Mouse (Mus musculus): ENCODE data around the gene Aacs. TPM values are rescaled to one million over a fixed set of nuclear protein-coding genes. Genes with fewer than 3 reads are reported as not detected.

The Aacs gene
- polyA plus RNA-seq, 1 experiment from 2014 or later, result 42.5 TPM

DNA sequence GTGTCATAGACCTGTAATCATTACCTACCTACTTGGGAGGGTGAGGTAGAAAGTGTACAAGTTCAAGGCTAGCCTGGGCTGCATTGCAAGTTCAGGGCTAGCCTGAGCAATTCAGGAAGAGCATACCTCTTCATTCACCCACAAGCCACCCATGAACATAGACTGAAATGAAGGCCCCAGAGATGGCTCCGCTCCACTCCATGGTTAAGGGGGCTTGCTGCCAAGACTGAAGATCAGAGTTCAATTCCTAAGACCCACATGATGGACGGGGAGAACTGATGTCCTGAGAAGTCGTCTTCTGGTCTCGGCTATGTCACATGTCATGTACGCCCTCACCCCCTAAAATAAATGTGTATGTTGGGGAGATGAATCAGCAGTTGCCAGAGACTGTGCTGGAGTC, 9.1 kb upstream of the Aacs start:
- Histone ChIP-seq H3K9me3 (no peaks in the 10 kb centered on the region), H3K4me2 (replicated peaks) (no peak overlapping the region; the same call in 1 of the 2 replicates), H3K4me1 (0 out of 2 replicates have a peak, but pooled peaks cover 5% of the 10 kb centered on the region), H3K9ac (no peak overlapping the region), H3K4me3 (no peak overlapping the region), H3K36me3 (no peaks in the 10 kb centered on the region), H3K27me3 (no peaks in the 10 kb centered on the region), H3K27ac (no peak overlapping the region)
- WGBS, result 88% methylated on average over 5 of the region's 5 CpGs
- ATAC-seq (ENCODE audit: insufficient number of reproducible peaks, insufficient read depth, low FRiP score, low TSS enrichment), result no peak

DNA sequence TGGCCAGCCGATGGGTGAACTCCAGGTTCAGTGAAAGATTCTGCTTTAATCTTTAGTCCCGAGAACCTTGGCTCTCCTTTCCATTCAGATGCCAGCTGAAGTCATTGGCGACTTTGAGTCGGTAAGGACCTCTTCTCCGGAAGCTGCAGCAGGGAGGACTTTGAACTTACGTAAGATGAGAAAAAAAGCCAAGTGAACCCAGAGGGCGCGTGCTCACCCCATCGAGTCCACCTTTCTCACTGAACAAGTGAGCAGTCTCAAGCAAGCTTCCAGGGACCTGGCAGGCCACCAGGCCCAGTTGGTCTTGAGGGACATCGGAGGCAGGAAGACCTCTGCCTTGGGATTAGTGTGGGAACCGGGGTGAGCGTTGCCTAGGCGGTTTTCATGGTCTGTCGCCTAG, 8.4 kb upstream of the Aacs start:
- ATAC-seq (ENCODE audit: insufficient number of reproducible peaks, insufficient read depth, low FRiP score, low TSS enrichment), result no peak
- no peak overlapping the region for H3K27ac ChIP-seq
- no peak overlapping the region for H3K9ac ChIP-seq
- no peak overlapping the region for H3K4me2 ChIP-seq (replicated peaks)
- 88% methylated on average over 14 of the region's 14 CpGs for WGBS
- H3K4me1 ChIP-seq, result 0 out of 2 replicates have a peak, but pooled peaks cover 5% of the 10 kb centered on the region
- no peaks in the 10 kb centered on the region for H3K27me3 ChIP-seq
- no peaks in the 10 kb centered on the region for H3K9me3 ChIP-seq
- H3K36me3 ChIP-seq, result no peaks in the 10 kb centered on the region
- H3K4me3 ChIP-seq, result no peak overlapping the region

DNA sequence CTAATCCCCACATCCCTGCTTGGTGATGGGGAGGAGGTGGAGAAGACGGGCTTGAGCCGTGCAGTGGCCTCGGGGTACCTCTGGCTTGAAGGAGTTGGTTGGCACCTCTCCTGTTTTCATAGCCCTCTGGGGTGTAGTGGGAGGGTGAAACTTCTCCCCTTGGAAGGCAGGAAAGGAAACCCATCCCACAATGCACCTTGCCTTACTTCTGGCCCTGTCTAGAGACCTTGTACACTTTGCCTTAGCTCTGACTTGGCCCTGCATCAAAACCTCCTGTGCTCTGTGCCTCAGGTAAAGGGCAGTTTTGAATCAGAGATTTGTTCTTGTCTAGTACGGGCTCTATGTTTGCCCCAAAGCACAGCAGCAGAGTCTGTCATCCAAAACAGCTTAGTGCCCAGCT, 4.9 kb upstream of the Aacs start:
- no peaks in the 10 kb centered on the region for H3K27me3 ChIP-seq
- WGBS, result 89% methylated on average over 4 of the region's 4 CpGs
- H3K36me3 ChIP-seq, result no peaks in the 10 kb centered on the region
- no peaks in the 10 kb centered on the region for H3K9me3 ChIP-seq
- no peaks in the 10 kb centered on the region for H3K4me1 ChIP-seq
- no peak overlapping the region for H3K4me3 ChIP-seq
- no peak for ATAC-seq (ENCODE audit: insufficient number of reproducible peaks, insufficient read depth, low FRiP score, low TSS enrichment)
- H3K4me2 ChIP-seq (replicated peaks), result no peak overlapping the region
- no peak overlapping the region for H3K27ac ChIP-seq
- H3K9ac ChIP-seq, result no peak overlapping the region

DNA sequence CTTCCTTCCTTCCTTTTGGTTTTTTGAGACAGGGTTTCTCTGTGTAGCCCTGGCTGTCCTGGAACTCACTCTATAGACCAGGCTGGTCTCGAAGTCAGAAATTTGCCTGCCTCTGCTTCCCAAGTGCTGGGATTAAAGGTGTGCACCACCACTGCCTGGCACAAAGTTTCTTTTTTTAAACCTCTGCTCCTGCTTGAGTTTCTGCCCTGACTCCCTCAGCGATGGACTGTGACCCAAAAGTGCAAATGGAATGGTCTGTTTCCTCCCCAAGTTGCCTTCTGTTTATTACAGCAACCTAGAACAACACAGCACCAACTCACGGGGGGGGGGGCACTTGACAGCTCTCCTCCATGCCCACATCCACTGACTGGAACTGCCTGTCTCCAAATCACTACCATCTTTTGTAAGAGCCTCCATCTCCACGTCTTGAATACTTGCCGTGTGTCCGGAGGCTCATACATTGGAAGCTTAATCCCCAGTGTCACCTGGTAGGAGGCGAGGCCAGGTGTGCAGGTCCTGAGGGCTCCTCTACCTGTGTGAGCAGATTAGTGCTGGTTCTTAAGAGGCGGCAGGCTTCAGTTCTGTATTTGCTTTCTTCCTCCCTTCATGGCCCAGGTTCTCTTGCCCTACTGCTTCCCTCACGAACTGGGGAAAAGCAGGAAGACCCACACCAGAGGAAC, 2.7 kb upstream of the Aacs start:
- H3K9ac ChIP-seq, result no peak overlapping the region
- H3K27ac ChIP-seq, result no peak overlapping the region
- no peak for ATAC-seq (ENCODE audit: insufficient number of reproducible peaks, insufficient read depth, low FRiP score, low TSS enrichment)
- no peaks in the 10 kb centered on the region for H3K9me3 ChIP-seq
- no peak overlapping the region for H3K4me2 ChIP-seq (replicated peaks)
- 0 out of 2 replicates have a peak overlapping the region, but pooled peaks have one; percentile 2 for H3K4me3 ChIP-seq
- H3K27me3 ChIP-seq, result no peaks in the 10 kb centered on the region
- H3K4me1 ChIP-seq, result peaks cover 20% of the 10 kb centered on the region
- WGBS, result 76% methylated on average over 9 of the region's 9 CpGs
- no peaks in the 10 kb centered on the region for H3K36me3 ChIP-seq

DNA sequence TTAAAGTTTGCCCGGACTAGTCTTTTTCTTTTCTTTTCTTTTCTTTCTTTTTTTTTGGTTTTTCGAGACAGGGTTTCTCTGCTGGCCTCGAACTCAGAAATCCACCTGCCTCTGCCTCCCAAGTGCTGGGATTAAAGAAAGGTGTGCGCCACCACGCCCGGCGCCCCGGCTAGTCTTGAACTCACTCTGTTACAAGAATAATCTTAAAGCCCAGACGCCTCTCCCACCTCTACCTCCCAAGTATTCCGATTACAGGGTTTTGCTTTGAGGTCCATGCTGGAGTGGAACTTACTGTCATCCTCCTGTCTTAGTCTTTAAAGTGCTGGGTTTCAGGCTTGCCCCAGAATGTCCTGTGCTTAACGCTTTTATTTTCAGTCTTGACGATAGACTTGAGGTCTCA, 584 bp upstream of the Aacs start:
- no peak for ATAC-seq (ENCODE audit: insufficient number of reproducible peaks, insufficient read depth, low FRiP score, low TSS enrichment)
- peak overlapping the region; percentile 88 for H3K4me2 ChIP-seq (replicated peaks)
- H3K9ac ChIP-seq, result peak overlapping the region; percentile 37; the same call in 1 of the 2 replicates
- H3K27me3 ChIP-seq, result no peaks in the 10 kb centered on the region
- H3K9me3 ChIP-seq, result no peaks in the 10 kb centered on the region
- H3K4me1 ChIP-seq, result peaks cover 22% of the 10 kb centered on the region
- 59% methylated on average over 12 of the region's 12 CpGs for WGBS
- H3K27ac ChIP-seq, result no peak overlapping the region
- peak overlapping the region; percentile 83 for H3K4me3 ChIP-seq
- H3K36me3 ChIP-seq, result peaks cover 3% of the 10 kb centered on the region; the same call in 1 of the 2 replicates

DNA sequence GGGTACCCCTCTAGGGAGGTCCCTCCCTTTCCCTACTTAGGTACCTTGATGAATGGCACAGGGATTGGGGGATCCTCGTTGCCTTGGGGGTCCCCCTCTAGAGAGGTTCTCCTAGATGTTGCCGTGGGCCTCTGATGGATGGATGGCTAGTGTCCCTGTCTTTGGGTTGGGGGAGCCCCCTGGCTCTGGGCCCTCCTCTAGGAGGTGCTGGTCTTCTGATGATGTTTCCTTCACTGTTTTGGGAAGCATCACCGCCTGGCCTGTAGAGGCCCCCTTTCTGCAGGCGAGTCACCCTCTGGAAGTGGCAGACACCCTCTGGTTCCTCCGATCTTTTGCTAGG, 642 bp downstream of the Aacs start:
- Histone ChIP-seq H3K27me3 (no peaks in the 10 kb centered on the region), H3K36me3 (peaks cover 3% of the 10 kb centered on the region; the same call in 1 of the 2 replicates), H3K9me3 (no peaks in the 10 kb centered on the region), H3K9ac (peak overlapping the region; percentile 77), H3K4me2 (replicated peaks) (peak overlapping the region; percentile 88), H3K27ac (peak overlapping the region; percentile 71; the same call in 1 of the 2 replicates), H3K4me3 (peak overlapping the region; percentile 83), H3K4me1 (peaks cover 27% of the 10 kb centered on the region)
- 11% methylated on average over 5 of the region's 5 CpGs for WGBS
- no peak; the same call in 1 of the 2 replicates for ATAC-seq (ENCODE audit: insufficient number of reproducible peaks, insufficient read depth, low FRiP score, low TSS enrichment)

DNA sequence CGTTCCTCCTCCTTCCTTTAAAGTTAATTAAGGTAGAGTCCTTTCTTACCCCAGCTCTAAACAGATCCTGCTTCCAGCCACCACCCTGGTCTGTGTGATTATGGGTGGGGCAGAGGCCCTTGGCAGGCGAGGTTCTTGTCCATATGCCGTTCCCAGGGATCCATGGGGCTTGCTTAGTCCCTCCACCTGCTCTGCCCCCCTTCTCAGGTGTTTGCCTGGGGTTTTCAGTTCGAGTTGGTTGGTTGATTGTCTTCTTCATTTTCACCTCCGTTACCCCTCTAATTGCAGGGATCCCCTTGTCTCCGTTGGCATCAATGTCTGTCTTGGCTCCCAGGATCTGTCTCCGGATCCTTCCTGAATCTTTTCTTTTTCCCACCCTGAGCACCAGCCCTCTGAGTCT, 1.2 kb downstream of the Aacs start:
- 62% methylated on average over 7 of the region's 7 CpGs for WGBS
- Histone ChIP-seq H3K27me3 (no peaks in the 10 kb centered on the region), H3K9ac (peak overlapping the region; percentile 77), H3K36me3 (peaks cover 3% of the 10 kb centered on the region; the same call in 1 of the 2 replicates), H3K4me2 (replicated peaks) (peak overlapping the region; percentile 88), H3K4me3 (peak overlapping the region; percentile 83), H3K27ac (no peak overlapping the region), H3K4me1 (peaks cover 27% of the 10 kb centered on the region), H3K9me3 (no peaks in the 10 kb centered on the region)
- no peak for ATAC-seq (ENCODE audit: insufficient number of reproducible peaks, insufficient read depth, low FRiP score, low TSS enrichment)

DNA sequence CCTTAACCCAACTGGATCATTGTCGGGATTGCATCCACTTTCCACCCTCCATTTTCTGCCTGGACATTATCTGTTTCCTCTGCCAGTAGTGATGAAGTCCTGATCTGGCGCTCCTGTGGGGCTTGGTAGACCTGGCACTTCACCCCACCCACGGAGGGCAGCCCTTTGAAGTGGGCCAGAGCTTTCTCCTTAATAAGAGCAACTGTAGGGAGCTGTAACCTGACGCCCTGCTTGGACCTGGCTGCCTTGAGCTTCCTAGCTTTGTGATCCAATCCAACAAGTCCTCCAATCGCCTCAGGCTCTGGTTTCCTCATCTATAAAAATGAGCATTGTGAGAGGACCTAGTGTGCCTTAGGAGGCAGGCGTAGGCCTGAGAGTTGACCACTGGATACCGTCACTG, 1.9 kb downstream of the Aacs start:
- Histone ChIP-seq H3K4me2 (replicated peaks) (peak overlapping the region; percentile 88), H3K4me3 (peak overlapping the region; percentile 83; the same call in 1 of the 2 replicates)

DNA sequence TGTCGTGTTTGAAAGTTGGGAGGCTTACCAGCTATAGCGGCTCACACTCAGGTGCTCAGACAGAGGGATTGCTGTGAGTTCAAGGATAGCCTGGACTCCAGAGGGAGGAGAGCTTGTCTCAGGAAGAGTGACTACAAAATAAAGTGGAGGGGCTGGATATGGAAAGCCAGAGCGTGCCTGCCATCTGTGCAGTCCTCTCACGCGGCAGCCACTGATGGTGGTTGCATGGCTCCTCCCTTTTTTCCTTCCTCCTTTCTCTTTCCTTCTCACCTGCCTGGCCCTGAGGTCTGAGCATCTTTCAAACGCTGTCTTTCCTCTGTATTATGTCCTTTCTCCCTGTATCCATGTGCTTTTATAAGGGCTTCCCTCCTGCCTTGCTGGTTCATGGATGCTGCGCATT, 2.4 kb downstream of the Aacs start:
- 78% methylated on average over 7 of the region's 7 CpGs for WGBS
- Histone ChIP-seq H3K4me3 (no peak overlapping the region), H3K4me2 (replicated peaks) (no peak overlapping the region; the same call in 1 of the 2 replicates), H3K27me3 (no peaks in the 10 kb centered on the region), H3K4me1 (peaks cover 27% of the 10 kb centered on the region), H3K9me3 (no peaks in the 10 kb centered on the region), H3K36me3 (peaks cover 10% of the 10 kb centered on the region), H3K9ac (no peak overlapping the region), H3K27ac (no peak overlapping the region)
- no peak for ATAC-seq (ENCODE audit: insufficient number of reproducible peaks, insufficient read depth, low FRiP score, low TSS enrichment)

More for the DNA sequence above, 1.9 kb downstream of the Aacs start:
- Histone ChIP-seq H3K27me3 (no peaks in the 10 kb centered on the region), H3K9ac (peak overlapping the region; percentile 77; the same call in 1 of the 2 replicates), H3K36me3 (peaks cover 5% of the 10 kb centered on the region), H3K9me3 (no peaks in the 10 kb centered on the region), H3K27ac (no peak overlapping the region), H3K4me1 (peaks cover 27% of the 10 kb centered on the region)
- WGBS, result 53% methylated on average over 7 of the region's 7 CpGs
- no peak for ATAC-seq (ENCODE audit: insufficient number of reproducible peaks, insufficient read depth, low FRiP score, low TSS enrichment)

DNA sequence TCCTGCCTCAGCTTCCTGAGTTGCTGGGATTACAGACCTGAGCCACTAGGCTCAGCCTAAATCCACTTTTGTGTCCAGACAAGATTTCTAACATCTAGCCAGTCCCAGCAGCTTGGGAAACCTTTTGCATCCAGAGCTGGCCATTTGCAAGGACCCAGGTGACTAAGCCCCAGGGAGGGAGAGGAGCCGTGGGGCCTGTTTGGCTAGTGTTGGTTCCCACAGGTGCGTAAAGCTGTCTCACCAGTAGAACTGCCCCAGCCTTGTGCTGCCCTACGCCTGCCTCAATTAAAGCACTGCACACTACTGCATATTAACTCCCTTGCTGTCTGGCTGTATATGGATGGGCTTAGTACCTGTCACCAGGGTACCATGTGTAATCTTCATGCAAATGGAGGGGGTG, 3.8 kb downstream of the Aacs start:
- 87% methylated on average over 3 of the region's 3 CpGs for WGBS
- Histone ChIP-seq H3K4me2 (replicated peaks) (no peak overlapping the region), H3K9me3 (no peaks in the 10 kb centered on the region), H3K4me1 (peaks cover 27% of the 10 kb centered on the region), H3K36me3 (peaks cover 17% of the 10 kb centered on the region), H3K9ac (no peak overlapping the region), H3K4me3 (no peak overlapping the region), H3K27me3 (no peaks in the 10 kb centered on the region), H3K27ac (no peak overlapping the region)
- no peak for ATAC-seq (ENCODE audit: insufficient number of reproducible peaks, insufficient read depth, low FRiP score, low TSS enrichment)

DNA sequence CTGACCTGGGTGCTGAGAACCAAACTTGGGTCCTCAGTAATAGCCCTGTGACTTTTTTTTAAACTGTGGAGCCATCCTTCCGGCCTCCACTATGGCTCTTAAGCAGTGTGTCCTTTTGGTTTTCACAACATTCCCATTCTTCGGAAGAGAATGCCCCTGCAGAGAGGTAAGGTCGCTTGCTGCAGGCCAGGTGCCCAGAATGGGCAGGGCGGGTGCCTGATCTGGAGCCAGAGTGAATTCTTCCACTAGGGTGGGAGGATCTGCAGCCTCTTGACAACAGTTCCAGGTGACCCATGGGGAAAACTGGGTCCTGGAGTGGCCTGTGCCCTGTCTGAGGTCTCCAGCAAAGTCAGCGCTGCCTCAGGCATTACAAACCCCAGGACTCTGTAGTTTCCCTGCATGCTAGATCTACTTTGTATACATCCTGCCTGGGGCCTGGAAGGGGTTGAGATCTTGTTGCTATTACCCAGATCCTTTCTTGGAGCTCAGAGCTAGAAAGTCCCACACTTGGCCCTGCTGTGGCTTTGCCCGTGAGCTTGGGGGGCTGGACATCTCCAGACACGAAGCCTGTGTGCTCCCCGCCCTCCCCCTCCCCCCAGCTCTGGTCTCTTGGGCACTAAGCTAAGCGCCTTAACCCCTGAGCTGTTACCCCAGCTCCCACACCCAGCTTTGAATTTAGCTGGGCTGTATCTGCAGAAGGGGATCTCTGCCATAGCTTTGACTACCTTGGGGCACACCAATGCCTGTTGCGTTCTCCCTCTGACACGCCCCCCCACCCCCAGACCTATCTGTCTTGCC, 5.0 kb downstream of the Aacs start:
- H3K9ac ChIP-seq, result no peak overlapping the region
- no peak overlapping the region for H3K4me3 ChIP-seq
- no peak for ATAC-seq (ENCODE audit: insufficient number of reproducible peaks, insufficient read depth, low FRiP score, low TSS enrichment)
- WGBS, result 78% methylated on average over 11 of the region's 11 CpGs
- no peak overlapping the region for H3K4me2 ChIP-seq (replicated peaks)
- no peaks in the 10 kb centered on the region for H3K27me3 ChIP-seq
- H3K36me3 ChIP-seq, result peaks cover 23% of the 10 kb centered on the region
- peaks cover 27% of the 10 kb centered on the region for H3K4me1 ChIP-seq
- H3K9me3 ChIP-seq, result no peaks in the 10 kb centered on the region
- no peak overlapping the region for H3K27ac ChIP-seq

DNA sequence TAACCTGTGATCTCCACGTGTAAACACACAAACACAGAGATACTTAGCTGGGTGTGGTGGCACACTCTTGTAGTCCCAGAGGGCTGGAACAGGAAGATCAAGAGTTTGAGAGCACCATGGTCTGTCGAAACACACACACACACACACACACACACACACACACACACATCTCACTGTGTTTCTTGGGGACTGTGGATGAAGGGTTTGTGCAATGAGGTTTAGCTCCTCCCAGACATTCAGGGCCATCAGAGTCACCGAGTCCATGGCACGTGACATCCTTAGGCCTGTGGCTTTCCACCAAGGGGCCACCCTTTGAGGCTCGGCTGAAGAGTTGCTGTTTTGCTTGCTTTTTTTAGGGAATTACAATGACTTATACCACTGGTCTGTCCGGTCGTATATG, 6.9 kb downstream of the Aacs start:
- Histone ChIP-seq H3K9ac (no peak overlapping the region), H3K4me1 (peaks cover 12% of the 10 kb centered on the region), H3K36me3 (peaks cover 23% of the 10 kb centered on the region), H3K4me2 (replicated peaks) (no peak overlapping the region), H3K27me3 (no peaks in the 10 kb centered on the region), H3K27ac (no peak overlapping the region), H3K4me3 (no peak overlapping the region), H3K9me3 (no peaks in the 10 kb centered on the region)
- ATAC-seq (ENCODE audit: insufficient number of reproducible peaks, insufficient read depth, low FRiP score, low TSS enrichment), result no peak
- 92% methylated on average over 7 of the region's 7 CpGs for WGBS
